Mouse (Mus musculus): ENCODE results near the gene Cadm4. TPM values are rescaled to one million over a fixed set of nuclear protein-coding genes. Genes with fewer than 3 reads are reported as not detected.

Cadm4 gene
- polyA plus RNA-seq, 1 experiment from 2014 or later: 47.0 TPM

DNA sequence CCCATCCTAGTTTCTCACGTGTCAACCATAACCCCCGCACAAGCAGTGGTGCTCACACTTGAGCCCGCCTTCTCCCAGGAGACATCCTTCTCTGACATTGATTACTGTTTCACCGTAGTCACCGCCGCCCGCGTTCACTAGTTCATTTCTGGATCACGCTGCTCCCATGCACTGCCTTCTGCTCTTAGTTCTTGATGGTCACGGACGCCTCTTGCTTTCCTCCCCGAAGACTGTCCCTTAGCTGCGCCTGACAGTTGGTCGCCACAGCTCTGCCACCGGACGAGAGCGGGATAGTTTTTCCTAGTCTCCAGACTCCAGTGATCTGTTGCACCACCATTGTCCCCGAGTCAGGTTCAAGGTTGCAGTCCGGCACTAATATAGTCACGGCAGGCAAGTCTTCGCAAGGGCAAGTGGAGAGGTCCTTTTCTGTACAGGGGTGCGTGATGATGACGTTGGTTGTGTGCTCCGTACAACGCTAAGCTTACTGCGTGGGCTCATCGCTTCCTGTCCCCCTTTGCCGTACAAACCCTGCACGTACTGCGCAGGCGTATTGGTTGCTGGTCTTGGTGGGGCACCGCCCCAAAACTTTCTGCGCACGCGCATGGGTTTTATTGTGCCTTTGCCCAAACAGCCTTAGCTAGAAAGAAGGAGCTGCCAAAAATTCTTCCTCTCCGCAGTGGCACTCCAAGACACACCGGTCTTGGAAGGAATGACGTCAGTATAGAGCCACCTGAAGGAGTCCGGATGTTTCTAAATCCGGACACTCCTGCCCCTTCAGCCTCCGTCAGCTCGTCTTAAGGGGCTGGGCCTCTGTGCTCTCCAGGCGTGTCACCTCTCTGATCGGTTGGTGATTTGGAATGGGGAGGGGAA lies 48.5 kb downstream of the Cadm4 start, which contains the start of gene Irgq:
Gene Irgq (plus strand): TSS at position 628 of the 870 bp plus-strand sequence.
- Histone ChIP-seq H3K9ac (ENCODE audit: low read depth, low read length) (peak within 1 kb of the TSS; percentile 83), H3K4me1 (ENCODE audit: control insufficient read depth, insufficient read depth, low read depth, low read length) (peaks cover 33% of the 10 kb centered on the region), H3K27ac (ENCODE audit: low read depth, low read length) (peak within 1 kb of the TSS; percentile 93), H3K36me3 (ENCODE audit: control insufficient read depth, insufficient read depth, low read length) (peaks cover 22% of the 10 kb centered on the region), H3K27me3 (replicated peaks; ENCODE audit: control insufficient read depth, insufficient read depth, low read length) (no peaks in the 10 kb centered on the region), H3K4me3 (ENCODE audit: low read length) (peak within 1 kb of the TSS; percentile 77), H3K9me3 (ENCODE audit: control insufficient read depth, low read length) (no peaks in the 10 kb centered on the region), H3K4me2 (ENCODE audit: low read length) (peak within 1 kb of the TSS; percentile 89)
- WGBS: under 1% methylated on average over 44 of the region's 44 CpGs
- ATAC-seq: peak; percentile 96

DNA sequence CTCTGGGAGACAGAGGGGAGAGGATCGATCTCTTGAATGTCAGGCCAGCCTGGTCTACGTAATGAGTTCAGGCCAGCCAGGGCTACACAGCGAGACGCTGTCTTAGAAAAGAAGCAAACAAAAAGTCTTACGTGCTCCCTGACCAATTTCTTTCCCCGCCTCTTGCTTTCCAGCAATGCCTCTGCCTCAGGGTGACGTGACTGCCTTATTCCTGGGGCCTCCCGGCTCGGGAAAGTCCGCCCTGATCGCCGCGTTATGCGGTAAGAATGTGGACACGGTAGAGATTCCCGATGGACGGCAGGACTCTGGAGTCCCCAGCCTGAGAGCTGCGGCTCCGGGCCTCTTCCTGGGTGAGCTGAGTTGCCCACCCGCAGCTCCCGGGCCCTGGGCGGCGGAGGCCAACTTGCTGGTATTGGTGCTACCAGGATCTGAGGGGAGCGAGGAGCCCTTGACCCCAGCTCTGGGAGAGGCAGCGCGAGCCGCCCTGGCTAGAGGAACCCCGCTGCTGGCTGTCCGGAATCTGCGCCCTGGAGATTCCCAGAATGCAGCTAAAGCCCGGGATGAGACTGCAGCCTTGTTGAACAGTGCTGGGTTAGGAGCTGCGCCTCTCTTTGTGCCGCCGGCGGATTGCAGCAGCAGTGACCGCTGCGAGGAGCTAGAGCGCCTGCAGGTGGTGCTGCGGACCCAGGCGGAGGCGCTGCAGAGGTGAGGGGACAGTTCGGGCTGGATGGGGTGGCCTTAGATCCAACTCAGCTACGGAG lies 49.6 kb downstream of the Cadm4 start:
- peak; percentile 60 for ATAC-seq
- Histone ChIP-seq H3K27ac (ENCODE audit: low read depth, low read length) (peak overlapping the region; percentile 80), H3K9ac (ENCODE audit: low read depth, low read length) (peak overlapping the region; percentile 83), H3K9me3 (ENCODE audit: control insufficient read depth, low read length) (no peaks in the 10 kb centered on the region), H3K36me3 (ENCODE audit: control insufficient read depth, insufficient read depth, low read length) (peaks cover 29% of the 10 kb centered on the region), H3K4me2 (ENCODE audit: low read length) (peak overlapping the region; percentile 89), H3K4me3 (ENCODE audit: low read length) (peak overlapping the region; percentile 77), H3K27me3 (replicated peaks; ENCODE audit: control insufficient read depth, insufficient read depth, low read length) (no peaks in the 10 kb centered on the region), H3K4me1 (ENCODE audit: control insufficient read depth, insufficient read depth, low read depth, low read length) (peaks cover 33% of the 10 kb centered on the region)
- under 1% methylated on average over 43 of the region's 43 CpGs for WGBS

DNA sequence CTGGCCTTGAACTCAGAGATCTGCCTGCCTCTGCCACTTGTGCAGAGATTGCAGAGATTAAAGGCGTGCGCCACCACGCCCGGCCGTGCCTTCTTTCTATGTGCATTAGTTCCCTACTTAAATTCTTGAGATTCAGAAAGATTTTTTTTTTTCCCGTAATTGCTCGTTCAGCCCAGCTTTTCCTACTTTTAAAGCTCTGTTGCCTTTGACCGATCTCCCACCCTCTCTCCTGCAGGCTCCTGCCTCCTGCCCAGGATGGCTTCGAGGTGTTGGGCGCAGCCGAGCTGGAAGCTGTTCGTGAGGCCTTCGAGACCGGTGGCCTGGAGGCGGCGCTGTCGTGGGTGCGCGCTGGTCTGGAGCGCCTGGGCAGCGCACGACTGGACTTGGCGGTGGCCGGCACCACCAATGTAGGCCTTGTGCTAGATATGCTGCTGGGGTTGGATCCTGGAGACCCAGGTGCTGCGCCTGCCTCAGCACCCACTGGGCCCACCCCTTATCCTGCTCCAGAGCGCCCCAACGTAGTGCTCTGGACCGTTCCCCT lies 51.3 kb downstream of the Cadm4 start:
- Histone ChIP-seq H3K36me3 (ENCODE audit: control insufficient read depth, insufficient read depth, low read length) (peaks cover 29% of the 10 kb centered on the region), H3K4me2 (ENCODE audit: low read length) (no peak overlapping the region), H3K27ac (ENCODE audit: low read depth, low read length) (no peak overlapping the region), H3K9ac (ENCODE audit: low read depth, low read length) (no peak overlapping the region), H3K27me3 (replicated peaks; ENCODE audit: control insufficient read depth, insufficient read depth, low read length) (no peaks in the 10 kb centered on the region), H3K4me1 (ENCODE audit: control insufficient read depth, insufficient read depth, low read depth, low read length) (peaks cover 33% of the 10 kb centered on the region), H3K9me3 (ENCODE audit: control insufficient read depth, low read length) (no peaks in the 10 kb centered on the region), H3K4me3 (ENCODE audit: low read length) (no peak overlapping the region)
- no peak for ATAC-seq
- 65% methylated on average over 27 of the region's 28 CpGs for WGBS

DNA sequence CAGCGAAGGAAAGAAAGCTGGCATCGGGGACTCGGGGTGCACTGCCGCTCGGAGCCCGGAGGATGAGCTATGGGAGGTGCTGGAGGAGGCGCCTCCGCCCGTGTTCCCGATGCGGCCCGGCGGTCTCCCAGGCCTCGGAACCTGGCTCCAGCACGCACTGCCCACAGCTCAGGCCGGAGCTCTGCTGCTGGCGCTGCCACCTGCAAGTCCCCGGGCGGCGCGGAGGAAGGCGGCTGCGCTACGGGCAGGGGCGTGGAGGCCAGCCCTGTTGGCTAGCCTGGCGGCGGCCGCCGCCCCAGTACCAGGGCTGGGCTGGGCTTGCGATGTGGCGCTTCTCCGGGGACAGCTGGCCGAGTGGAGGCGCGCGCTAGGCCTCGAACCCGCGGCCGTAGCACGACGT lies 52.0 kb downstream of the Cadm4 start:
- no peak overlapping the region for H3K27ac ChIP-seq (ENCODE audit: low read depth, low read length)

DNA sequence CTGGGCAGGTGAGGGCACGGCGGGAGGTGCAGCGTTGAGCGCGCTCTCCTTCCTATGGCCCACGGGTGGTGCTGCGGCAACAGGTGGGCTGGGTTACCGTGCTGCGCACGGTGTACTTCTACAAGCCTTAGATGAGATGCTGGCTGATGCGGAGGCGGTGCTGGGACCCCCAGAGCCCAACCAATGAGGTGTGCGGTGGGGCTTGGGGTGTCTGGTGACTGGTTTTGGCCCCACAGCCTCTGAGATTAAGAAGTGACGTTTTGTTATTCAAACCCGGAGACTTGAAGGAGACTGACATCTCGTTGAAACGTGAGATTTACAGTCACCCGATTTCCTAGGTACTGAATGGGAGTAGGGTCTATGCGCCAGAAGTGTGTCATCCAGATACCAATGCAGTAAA lies 52.5 kb downstream of the Cadm4 start:
- ATAC-seq: no peak
- H3K4me2 ChIP-seq (ENCODE audit: low read length): peak overlapping the region; percentile 37
- H3K27ac ChIP-seq (ENCODE audit: low read depth, low read length): no peak overlapping the region
- H3K9me3 ChIP-seq (ENCODE audit: control insufficient read depth, low read length): no peaks in the 10 kb centered on the region
- H3K4me3 ChIP-seq (ENCODE audit: low read length): peak overlapping the region; percentile 8
- H3K27me3 ChIP-seq (replicated peaks; ENCODE audit: control insufficient read depth, insufficient read depth, low read length): no peaks in the 10 kb centered on the region
- H3K4me1 ChIP-seq (ENCODE audit: control insufficient read depth, insufficient read depth, low read depth, low read length): peaks cover 31% of the 10 kb centered on the region
- H3K9ac ChIP-seq (ENCODE audit: low read depth, low read length): peak overlapping the region; percentile 43; the same call in 1 of the 2 replicates
- H3K36me3 ChIP-seq (ENCODE audit: control insufficient read depth, insufficient read depth, low read length): peaks cover 29% of the 10 kb centered on the region
- WGBS: 34% methylated on average over 19 of the region's 19 CpGs

More for the DNA sequence above, 52.0 kb downstream of the Cadm4 start:
- H3K4me1 ChIP-seq (ENCODE audit: control insufficient read depth, insufficient read depth, low read depth, low read length): peaks cover 33% of the 10 kb centered on the region
- peak overlapping the region; percentile 43; the same call in 1 of the 2 replicates for H3K9ac ChIP-seq (ENCODE audit: low read depth, low read length)
- H3K9me3 ChIP-seq (ENCODE audit: control insufficient read depth, low read length): no peaks in the 10 kb centered on the region
- H3K27me3 ChIP-seq (replicated peaks; ENCODE audit: control insufficient read depth, insufficient read depth, low read length): no peaks in the 10 kb centered on the region
- WGBS: 28% methylated on average over 42 of the region's 42 CpGs
- no peak for ATAC-seq
- peak overlapping the region; percentile 8 for H3K4me3 ChIP-seq (ENCODE audit: low read length)
- H3K36me3 ChIP-seq (ENCODE audit: control insufficient read depth, insufficient read depth, low read length): peaks cover 29% of the 10 kb centered on the region
- H3K4me2 ChIP-seq (ENCODE audit: low read length): peak overlapping the region; percentile 37

DNA sequence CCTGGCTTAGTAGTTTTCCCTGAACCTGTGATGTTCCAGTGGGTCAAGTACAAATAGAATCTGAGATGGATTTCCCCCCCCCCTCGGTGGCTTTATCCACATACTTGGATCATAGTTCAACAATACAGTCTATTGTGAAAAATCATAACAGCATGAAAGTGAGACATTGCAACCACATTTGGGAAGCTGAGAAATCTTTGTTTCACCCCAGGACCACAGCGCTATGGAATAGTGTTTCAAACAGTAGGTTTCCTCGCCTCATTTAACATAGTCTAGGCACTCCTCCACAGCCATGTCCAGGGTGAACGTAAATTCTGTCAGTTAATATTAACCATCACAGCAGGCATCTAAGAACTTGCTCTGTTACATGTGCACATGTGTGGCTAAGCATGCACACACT lies 55.3 kb downstream of the Cadm4 start:
- Histone ChIP-seq H3K36me3 (ENCODE audit: control insufficient read depth, insufficient read depth, low read length) (peaks cover 29% of the 10 kb centered on the region), H3K4me1 (ENCODE audit: control insufficient read depth, insufficient read depth, low read depth, low read length) (peaks cover 23% of the 10 kb centered on the region), H3K9ac (ENCODE audit: low read depth, low read length) (no peak overlapping the region), H3K27ac (ENCODE audit: low read depth, low read length) (no peak overlapping the region), H3K4me3 (ENCODE audit: low read length) (no peak overlapping the region), H3K27me3 (replicated peaks; ENCODE audit: control insufficient read depth, insufficient read depth, low read length) (no peaks in the 10 kb centered on the region), H3K4me2 (ENCODE audit: low read length) (no peak overlapping the region), H3K9me3 (ENCODE audit: control insufficient read depth, low read length) (no peaks in the 10 kb centered on the region)
- 62% methylated on average over 4 of the region's 4 CpGs for WGBS
- no peak for ATAC-seq

DNA sequence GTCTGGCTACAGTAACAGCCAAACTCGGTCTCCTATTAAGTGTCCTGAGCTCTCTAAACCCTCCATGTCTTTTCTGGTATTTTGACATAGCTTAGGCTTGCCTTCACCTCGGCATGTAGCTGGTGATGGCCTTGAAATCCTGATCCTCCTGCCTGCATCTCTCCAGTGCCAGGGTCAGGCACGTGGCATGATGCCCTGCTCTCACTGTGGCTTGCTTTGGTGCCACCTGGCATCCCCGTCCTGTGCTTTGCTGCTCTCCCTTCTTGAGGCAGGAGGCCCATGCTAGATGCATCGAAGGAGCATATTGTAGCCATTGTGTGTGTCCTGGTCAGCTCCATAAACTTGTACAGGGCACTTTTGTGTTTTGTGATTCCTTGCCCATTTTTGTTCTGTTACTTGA lies 55.8 kb downstream of the Cadm4 start:
- Histone ChIP-seq H3K27ac (ENCODE audit: low read depth, low read length) (no peak overlapping the region), H3K27me3 (replicated peaks; ENCODE audit: control insufficient read depth, insufficient read depth, low read length) (no peaks in the 10 kb centered on the region), H3K36me3 (ENCODE audit: control insufficient read depth, insufficient read depth, low read length) (peaks cover 25% of the 10 kb centered on the region), H3K9ac (ENCODE audit: low read depth, low read length) (no peak overlapping the region), H3K4me3 (ENCODE audit: low read length) (no peak overlapping the region), H3K9me3 (ENCODE audit: control insufficient read depth, low read length) (no peaks in the 10 kb centered on the region), H3K4me1 (ENCODE audit: control insufficient read depth, insufficient read depth, low read depth, low read length) (peaks cover 18% of the 10 kb centered on the region), H3K4me2 (ENCODE audit: low read length) (no peak overlapping the region)
- ATAC-seq: no peak
- WGBS: 72% methylated on average over 5 of the region's 5 CpGs

DNA sequence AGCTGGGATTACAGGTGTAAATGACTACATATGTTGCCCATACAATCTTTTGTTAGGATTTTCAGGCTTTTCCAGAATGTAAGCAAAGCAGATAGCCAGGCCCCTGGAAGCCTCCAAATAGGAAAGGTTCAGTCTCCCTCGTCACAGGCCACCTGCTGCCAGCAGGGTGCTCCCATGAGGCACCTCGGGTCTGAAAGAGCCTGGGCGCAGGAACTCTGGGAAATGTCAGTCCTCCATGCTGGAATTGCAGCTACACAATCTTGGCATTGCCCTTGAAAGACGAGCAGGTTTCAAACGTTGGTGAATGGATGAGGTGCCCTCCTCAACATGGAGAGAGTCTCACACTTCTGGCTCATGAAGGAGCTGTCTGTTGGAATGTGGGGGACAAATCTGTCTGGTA lies 56.3 kb downstream of the Cadm4 start:
- Histone ChIP-seq H3K36me3 (ENCODE audit: control insufficient read depth, insufficient read depth, low read length) (peaks cover 22% of the 10 kb centered on the region), H3K27me3 (replicated peaks; ENCODE audit: control insufficient read depth, insufficient read depth, low read length) (no peaks in the 10 kb centered on the region), H3K4me1 (ENCODE audit: control insufficient read depth, insufficient read depth, low read depth, low read length) (peaks cover 14% of the 10 kb centered on the region), H3K9ac (ENCODE audit: low read depth, low read length) (no peak overlapping the region), H3K27ac (ENCODE audit: low read depth, low read length) (no peak overlapping the region), H3K9me3 (ENCODE audit: control insufficient read depth, low read length) (no peaks in the 10 kb centered on the region), H3K4me2 (ENCODE audit: low read length) (no peak overlapping the region), H3K4me3 (ENCODE audit: low read length) (no peak overlapping the region)
- 37% methylated on average over 5 of the region's 5 CpGs for whole genome bisulfite sequencing
- ATAC-seq: no peak

DNA sequence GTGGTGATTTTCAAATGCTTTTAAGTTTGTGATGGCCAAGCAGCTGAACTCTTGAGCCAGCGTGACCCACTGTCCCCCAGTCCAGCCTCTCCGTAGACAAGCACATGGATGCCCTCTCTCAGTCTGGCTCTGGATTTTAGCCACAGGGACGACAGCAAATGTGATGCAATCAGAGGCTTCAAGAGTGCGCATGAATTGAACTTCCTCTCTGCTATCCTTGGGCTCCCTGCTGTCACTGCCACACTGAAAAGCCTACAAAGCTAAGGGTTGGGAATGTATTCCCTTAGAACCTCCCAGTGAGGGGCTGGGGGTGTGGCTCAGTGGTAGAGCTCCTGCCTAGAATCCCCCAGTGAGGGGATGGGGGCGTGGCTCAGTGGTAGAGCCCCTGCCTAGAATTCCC lies 56.9 kb downstream of the Cadm4 start:
- Histone ChIP-seq H3K4me1 (ENCODE audit: control insufficient read depth, insufficient read depth, low read depth, low read length) (peaks cover 9% of the 10 kb centered on the region), H3K9me3 (ENCODE audit: control insufficient read depth, low read length) (no peaks in the 10 kb centered on the region), H3K27me3 (replicated peaks; ENCODE audit: control insufficient read depth, insufficient read depth, low read length) (no peaks in the 10 kb centered on the region), H3K9ac (ENCODE audit: low read depth, low read length) (no peak overlapping the region), H3K4me3 (ENCODE audit: low read length) (no peak overlapping the region), H3K4me2 (ENCODE audit: low read length) (no peak overlapping the region), H3K36me3 (ENCODE audit: control insufficient read depth, insufficient read depth, low read length) (peaks cover 17% of the 10 kb centered on the region), H3K27ac (ENCODE audit: low read depth, low read length) (no peak overlapping the region)
- ATAC-seq: no peak
- 77% methylated on average over 5 of the region's 5 CpGs for WGBS
